Mouse (Mus musculus) brain, embryonic 14.5 days (tissue): ENCODE results near the gene Zc3h18. TPM values are rescaled to one million over a fixed set of nuclear protein-coding genes. Genes with fewer than 3 reads are reported as not detected.
A peak's percentile ranks its signal among the peaks of the same experiment; 100 is the strongest.

Experiments used
- DNase-seq: peaks from one replicate; pipeline ENCODE4 v3.0.0-alpha.2; 2011; ENCODE audit warnings: low read depth
- CTCF ChIP-seq: fragments of 200-500 bp; IDR thresholded peaks from 2 replicates; pipeline ENCODE4 v1.5.1; 2012; ENCODE audit warnings: inconsistent platforms, mild to moderate bottlenecking, moderate library complexity, borderline replicate concordance; ENCODE audit not compliant: insufficient read depth, insufficient read length; ENCODE audit errors: extremely low read depth
- POLR2A ChIP-seq: fragments of 200-500 bp; IDR thresholded peaks from 2 replicates; pipeline ENCODE4 v1.6.1; 2012; ENCODE audit warnings: mild to moderate bottlenecking, inconsistent platforms, borderline replicate concordance; ENCODE audit not compliant: poor library complexity, insufficient read depth, insufficient read length, severe bottlenecking; ENCODE audit errors: extremely low read depth
- polyA plus RNA-seq: library from polyadenylated mRNA; depleted of rRNA; stranded (reverse); fragments of >200 nt; gene quantifications from 2 replicates; pipeline ENCODE4 v1.2.3, GENCODE M21; 2012

The Zc3h18 gene
- polyA plus RNA-seq, 1 experiment: 51.8 TPM

GRCm38 (mm10) chr8:122371706-122372105 is 4.7 kb upstream of the Zc3h18 start:
- TF ChIP-seq POLR2A (no peak), CTCF (no peak)
- DNase-seq: no peak

GRCm38 (mm10) chr8:122375320-122375719 is 1.1 kb upstream of the Zc3h18 start:
- TF ChIP-seq POLR2A (no peak), CTCF (no peak)

GRCm38 (mm10) chr8:122375751-122376364 is 551 bp upstream of the Zc3h18 start:
- TF ChIP-seq POLR2A: no peak
- TF ChIP-seq CTCF: no peak
- no peak for DNase-seq

More at GRCm38 (mm10) chr8:122375320-122375719, 1.1 kb upstream of the Zc3h18 start:
- DNase-seq: no peak

- TF ChIP-seq CTCF: no peak
- TF ChIP-seq POLR2A: no peak
- DNase-seq: no peak
Observed at GRCm38 (mm10) chr8:122383039-122383438, 6.6 kb downstream of the Zc3h18 start.

DNA sequence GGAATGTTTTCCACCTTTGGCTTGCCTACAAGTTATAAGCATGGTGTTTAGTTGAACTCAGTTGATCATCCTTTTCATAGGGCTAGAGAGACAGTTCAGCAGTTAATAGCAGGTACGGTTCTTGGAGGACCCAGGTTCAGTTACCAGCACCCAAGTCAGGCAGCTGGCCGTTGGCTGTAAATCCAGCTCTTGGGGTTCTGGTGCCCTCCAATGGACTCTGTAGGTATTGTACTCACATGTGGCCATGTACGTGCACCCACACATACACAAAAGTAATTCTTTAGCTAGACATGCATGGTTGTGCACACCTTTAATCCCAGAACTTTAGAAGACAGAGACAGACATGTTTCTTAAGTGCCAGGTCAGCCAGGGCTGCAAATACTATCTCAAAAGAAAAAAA is 12.9 kb downstream of the Zc3h18 start:
- DNase-seq: no peak
- TF ChIP-seq CTCF (peak; percentile 11; the same call in 1 of the 2 replicates), POLR2A (no peak)

GRCm38 (mm10) chr8:122390758-122391157 is 14.3 kb downstream of the Zc3h18 start:
- no peak for TF ChIP-seq POLR2A
- TF ChIP-seq CTCF: no peak
- DNase-seq: no peak

DNA sequence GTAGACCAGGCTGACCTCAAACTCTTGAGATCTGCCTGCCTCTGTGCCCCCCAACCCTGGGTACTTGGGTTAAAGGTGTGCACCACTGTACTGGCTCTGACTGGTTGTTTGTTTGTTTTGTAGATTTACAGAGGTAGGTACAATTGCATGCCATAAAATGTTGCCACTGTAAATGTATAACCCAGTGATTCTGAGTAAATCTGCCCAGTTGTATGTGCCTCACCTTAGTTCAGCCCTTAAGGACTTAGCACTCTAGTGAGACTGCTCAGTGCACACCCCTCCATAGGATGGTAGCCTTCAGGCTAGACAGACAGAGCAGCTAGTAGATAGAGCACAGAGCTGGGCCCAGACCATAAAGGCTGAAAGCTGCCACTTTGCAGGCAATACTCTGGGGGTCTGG is 17.3 kb downstream of the Zc3h18 start:
- TF ChIP-seq CTCF (no peak), POLR2A (no peak)
- no peak for DNase-seq

DNA sequence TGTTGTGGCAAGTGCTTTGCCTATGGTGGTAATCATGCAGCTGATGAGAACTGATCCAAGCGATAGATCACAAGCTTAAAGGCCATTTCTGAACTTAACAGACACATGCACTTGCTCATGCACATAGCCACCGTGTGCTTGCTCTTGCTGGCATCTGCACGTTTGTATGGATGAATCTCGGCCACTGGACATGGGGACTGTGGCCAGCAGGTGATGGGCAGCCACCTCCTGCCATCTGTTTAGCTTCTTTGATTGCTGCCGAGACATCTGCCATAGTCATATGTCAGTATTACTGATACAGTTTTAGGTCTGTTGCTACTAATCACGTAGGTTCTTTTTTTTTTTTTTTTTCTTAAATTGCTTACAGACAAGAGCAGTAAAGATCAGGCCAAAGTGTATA is 18.9 kb downstream of the Zc3h18 start:
- TF ChIP-seq POLR2A (no peak), CTCF (no peak)
- DNase-seq: no peak

DNA sequence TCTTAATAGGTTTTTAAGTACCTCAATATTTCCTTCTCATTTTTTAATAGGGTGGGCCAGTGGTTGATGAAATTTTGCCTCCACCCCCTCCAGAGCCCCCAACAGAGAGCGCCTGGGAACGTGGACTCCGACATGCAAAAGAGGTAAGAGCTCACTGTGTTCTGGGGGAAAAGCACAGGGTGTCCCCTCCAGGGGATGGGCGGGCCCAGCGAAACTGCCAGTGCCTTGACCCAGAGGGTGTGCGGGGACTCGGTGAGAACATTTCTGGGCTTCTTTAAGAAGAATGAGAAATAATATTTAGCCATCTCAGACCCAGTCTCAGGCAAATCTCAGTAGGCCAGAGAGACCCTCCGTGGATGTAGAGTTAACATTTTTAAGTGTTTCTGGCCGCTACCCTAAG is 21.8 kb downstream of the Zc3h18 start:
- TF ChIP-seq POLR2A (no peak), CTCF (no peak)
- no peak for DNase-seq

DNA sequence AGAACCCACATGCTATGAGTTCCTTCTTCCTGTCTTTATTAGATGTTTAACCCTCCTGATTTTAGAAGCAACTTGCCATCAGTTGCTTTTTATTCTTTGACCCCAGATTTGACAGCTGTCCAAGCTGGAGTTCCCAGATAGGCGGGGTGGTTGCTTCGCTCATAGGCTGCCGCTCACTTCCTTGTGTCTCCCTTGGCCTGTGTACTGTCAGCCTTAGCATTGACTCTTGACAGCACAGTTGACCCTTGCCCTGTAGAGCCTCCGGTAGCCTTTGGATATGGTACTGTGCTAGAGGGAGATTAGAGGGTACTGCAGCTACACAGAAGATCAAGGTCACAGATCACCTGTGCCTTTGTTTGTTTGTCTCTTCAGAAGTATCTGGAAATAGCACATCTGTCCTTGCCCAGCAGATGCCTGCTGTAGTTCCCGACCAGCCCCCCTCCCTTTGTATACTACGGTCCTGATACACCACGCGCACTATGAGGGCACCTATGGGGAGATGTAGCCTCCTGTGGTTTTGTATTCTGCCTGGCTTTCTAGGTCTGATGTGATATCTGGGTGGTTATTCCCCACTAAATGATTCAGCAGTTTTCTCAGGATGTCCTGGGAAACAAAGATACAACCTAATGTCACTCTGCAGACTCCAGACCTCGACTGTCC is 28.9 kb downstream of the Zc3h18 start:
- TF ChIP-seq CTCF (no peak), POLR2A (no peak)
- DNase-seq: no peak

- no peak for TF ChIP-seq CTCF
- no peak for TF ChIP-seq POLR2A
- DNase-seq: no peak
Observed at GRCm38 (mm10) chr8:122407678-122408077, 31.3 kb downstream of the Zc3h18 start.

- DNase-seq: no peak
- TF ChIP-seq CTCF: no peak
- no peak for TF ChIP-seq POLR2A
Observed at GRCm38 (mm10) chr8:122414311-122414710, 37.9 kb downstream of the Zc3h18 start.

DNA sequence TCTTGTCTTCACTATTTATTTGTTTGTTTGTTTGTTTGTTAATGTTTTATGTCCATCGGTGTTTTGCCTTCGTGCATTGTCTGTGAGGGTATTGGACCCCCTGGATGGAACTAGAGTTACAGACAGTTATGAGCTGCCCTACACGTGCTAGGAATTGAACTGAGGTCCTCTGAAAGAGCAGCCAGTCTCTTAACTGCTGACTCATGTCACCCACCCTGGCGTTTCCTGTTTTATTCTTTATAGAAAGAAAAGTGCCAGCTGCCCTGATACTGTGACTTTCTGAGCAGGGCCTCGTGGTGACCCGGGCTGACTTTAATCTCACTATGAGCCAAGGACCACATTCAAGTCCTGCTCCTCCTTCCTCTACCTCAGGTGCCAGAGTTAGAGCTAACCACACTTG is 39.1 kb downstream of the Zc3h18 start:
- TF ChIP-seq CTCF (no peak), POLR2A (no peak)
- DNase-seq: no peak
